Mouse (Mus musculus): Measurements from ENCODE around the gene Use1.
A peak's percentile ranks its signal among the peaks of the same experiment; 100 is the strongest.

Gene Use1

DNA sequence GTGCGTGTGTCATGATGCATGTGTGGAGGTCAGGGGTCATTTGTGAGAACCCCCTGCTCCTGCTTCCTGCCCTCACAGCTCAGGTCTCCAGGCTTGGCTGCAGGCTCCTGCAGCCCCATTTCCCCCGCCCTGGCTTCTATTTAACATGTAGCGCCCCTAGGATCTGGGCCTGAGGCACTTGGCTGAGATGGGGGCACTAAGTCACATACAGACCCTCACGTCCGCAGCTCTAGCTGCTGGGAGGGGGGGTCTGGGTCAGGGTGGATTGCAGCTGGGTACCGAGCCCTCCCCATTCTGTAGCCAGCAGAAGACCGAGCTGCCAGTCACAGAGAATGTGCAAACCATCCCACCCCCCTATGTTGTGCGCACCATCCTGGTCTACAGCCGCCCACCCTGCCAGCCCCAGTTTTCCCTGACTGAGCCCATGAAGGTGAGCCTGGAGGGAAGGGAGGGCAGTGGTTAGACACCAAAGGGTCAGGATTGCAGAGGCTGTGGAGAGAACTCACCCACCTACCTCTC lies 35.9 kb downstream of the Use1 start:
- no peak for DNase-seq (ENCODE audit: low spot score)

DNA sequence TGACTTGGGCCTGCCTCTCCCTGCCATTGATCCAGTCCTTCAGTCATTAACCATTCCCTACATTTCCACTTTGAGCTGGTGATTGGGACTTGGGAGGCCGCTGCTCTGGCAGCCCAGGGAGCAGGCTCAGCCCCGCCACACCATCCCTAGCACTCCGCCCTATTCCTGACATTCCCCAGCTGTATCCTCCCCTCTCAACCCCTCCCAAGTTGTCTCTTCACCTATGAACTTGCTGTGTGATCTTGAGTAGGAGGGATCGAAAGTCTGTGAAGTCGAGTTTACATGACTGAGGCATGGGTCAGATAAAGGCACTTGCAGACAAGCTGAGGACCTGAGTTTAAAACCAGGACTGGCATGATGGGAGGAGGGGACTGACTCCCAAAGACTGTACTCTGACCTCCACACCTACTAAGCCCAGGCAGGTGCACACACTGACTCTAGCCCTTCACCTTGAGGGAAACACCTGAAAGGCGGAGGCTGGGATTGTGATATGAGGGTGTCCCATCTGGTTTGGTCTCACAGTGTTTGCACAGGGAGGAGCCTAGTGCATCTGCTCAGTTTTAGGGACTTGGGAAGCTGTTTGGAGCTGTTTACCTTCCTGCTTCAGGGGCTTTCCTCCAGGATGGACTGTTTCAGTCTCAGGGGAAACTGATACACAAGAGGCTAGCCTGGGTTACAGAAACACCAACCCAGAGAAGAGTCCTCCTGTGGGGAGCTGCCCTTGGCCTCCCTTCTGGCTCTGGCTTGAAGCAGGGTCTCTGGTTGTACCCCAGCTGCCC lies 36.6 kb downstream of the Use1 start:
- DNase-seq (ENCODE audit: low spot score): no peak

DNA sequence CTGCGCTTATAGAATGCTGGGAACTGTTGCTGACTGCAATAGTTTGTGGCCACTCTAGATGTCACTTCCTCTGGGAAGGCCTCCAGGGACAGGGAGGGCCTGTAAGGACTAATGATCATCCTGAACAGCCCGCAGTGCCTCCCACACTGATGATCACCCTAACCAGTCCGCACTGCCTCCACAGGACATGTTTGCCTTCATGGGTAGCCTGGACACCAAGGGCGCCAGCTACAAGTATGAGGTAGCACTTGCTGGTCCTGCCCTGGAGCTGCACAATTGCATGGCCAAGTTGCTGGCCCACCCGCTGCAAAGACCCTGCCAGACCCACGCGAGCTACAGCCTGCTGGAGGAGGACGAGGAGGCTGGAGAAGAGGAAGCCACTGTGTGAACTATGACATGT lies 37.4 kb downstream of the Use1 start:
- no peak for DNase-seq (ENCODE audit: low spot score)

DNA sequence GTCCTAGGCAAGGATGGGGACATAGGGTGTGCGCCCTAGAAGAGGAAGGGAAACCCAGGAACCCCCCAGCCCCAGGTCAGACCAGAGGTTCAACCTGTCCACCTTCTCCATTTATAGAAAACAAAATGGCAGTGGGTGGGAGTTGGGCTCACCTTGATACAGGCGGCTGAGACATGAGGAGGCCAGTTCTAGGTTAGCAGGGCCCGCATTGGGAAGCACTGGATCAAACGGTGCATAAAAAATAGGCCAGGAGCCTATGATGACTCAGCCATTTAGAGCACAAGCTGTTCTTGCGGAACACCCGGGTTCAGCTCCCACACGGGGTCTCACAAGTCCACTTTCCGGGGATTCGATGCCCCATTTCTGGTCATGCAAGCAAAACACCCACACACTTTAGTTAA lies 38.3 kb downstream of the Use1 start:
- DNase-seq (ENCODE audit: low spot score): peak; percentile 47

DNA sequence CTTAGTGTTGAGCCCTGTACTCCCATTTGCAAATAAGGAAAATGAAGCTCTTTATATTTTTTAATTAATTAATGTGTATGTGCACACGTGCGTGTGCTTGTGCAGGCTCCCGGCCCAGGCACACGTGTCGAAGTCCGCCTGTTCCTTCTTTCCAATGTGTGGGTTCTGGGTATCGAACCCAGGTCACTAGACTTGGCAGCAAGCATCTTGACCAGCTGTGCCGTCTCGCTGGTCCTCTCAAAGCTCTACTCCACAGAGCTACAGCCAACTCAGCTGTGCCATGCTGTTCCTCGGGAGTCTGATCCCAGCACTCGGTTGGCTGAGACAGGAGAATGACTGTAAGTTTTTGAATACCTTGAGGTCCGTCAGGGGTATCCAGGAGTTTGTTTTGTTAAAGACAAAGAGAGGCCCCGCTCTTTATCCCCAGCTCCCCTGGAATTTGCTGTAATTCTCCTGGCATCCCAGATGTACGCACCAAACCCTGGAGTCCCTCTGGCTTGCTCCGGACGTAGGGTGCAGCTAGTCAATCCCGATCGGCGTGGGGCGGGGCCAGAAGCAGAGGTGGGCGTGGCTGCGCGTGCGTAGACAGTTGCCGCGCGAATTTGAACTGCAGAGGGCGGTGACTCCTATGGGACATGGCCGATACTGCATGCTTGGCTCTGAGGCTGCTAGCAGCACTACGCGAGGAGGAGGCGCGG lies 38.9 kb downstream of the Use1 start, which contains the start of gene Ankle1:
TSS of gene Ankle1 (plus strand) at position 610 of the 698 bp plus-strand sequence.
- DNase-seq (ENCODE audit: low spot score): peak; percentile 98

DNA sequence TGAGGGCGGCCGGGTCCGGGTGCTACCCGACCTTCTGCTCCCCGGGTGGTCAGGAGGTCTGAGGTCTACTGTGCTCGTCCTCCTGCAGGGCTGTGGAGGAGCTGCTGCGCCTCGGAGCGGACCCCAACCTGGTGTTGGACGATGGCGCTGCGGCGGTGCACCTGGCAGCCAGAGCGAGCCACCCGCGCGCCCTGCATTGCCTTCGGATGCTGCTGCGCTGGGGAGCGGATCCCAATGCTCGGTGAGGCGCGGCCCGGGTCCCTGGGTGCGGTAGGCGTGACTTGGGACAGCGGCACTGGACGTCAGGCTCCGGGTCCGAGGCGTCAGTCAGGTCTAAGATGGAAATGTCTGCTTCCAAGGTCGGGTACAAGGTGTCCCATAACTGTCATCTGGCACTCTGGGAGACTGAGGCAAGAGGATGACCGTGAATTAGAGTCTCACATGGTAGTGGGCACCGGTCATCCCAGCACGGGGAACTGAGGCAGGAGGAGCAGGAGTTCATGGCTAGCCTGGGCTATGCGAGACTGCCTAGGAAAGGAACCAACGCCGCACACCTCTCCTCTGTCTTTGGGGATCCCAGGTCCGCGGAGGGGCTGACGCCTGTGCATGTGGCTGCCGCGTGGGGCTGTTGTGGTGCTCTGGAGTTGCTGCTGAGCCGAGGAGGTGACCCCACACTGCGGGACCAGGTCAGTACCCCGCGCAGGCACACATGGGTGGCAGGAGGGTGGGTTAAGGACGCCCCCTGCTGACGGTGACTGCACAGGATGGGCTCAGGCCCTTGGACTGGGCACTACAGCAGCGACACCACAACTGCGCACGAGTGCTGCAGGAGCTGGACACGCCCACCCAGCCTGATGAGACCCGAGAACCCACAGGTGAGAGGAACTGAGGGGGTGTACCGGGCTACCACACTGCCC lies 39.7 kb downstream of the Use1 start:
- DNase-seq (ENCODE audit: low spot score): peak; percentile 79

DNA sequence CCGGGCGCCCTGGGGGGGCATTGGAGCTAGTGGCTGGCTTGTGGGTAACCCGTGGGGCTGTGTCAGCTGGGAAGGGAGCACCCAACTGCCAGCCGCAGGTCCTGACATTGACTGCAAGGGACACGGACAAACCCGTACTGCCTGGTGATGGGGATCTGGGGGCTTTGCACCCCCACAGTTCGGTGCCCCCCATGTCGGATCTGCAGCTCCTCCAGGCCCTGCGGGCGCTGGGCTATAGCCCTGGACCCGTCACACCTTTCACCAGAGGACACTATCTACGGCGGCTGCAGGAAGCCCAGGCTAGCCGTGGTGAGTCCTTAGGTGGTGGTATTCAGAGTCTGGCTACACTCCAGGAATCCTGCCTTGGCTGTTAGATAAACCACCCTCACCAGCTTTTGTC lies 40.8 kb downstream of the Use1 start:
- DNase-seq (ENCODE audit: low spot score): no peak

DNA sequence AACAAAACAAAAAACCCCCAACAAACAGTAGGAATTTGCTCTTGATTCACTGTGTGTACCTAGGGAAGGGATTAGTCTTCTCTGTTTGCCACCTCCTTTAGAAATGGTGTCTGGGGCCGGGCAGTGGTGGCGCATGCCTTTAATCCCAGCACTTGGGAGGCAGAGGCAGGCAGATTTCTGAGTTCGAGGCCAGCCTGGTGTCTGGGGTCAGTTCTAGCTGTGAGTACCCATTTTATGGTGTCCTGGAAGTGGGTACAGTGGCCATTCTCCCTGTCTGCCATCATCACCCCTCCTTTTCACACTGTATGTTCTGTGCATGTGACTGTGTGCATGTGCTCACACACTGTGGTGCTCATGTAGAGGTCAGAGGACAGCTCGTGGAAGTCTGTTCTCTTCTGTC lies 41.6 kb downstream of the Use1 start:
- DNase-seq (ENCODE audit: low spot score): no peak

DNA sequence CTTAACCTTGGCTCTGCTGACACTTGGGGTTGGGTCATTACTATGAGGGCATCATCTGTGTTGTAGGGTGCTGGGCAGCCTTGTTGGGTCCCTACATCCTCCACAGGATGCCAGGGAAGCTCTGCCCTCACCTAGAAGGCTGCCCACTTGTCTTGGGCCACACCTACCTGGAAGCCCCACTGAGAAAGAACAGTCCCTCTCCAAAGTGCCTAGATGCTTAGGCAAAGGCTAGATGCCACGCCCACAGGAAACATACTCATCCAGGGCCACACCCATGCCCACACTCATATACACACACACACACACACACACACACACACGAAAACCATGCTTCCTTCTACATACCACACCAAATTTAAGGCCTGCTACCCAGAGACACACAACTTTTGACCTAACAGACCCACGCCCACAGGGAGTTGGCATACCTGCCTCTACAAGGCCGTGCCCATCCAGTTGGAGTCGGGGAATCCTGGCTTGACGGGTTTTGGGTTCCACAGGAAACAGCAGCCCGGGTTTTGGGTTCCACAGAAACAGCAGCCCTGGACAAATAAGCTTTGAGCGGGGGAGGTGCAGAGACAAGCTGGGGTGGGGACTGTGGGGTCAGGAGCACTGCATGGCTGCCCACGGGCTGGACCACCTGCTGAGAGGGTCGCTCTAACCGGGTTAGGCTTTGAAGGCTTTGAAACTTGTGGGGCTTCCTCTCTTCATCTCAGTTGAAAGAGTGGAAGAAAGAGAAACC lies 45.1 kb downstream of the Use1 start:
- no peak for DNase-seq (ENCODE audit: low spot score)
